Mouse (Mus musculus): Measurements from ENCODE around the gene Dnajb12. TPM values are rescaled to one million over a fixed set of nuclear protein-coding genes. Genes with fewer than 3 reads are reported as not detected.

Dnajb12 gene
- total RNA-seq (2021), result 10 to 100 TPM; 44.0 to 44.9 TPM
- long read RNA-seq, experiment 1, transcript Dnajb12-204 (9 exons, 3,070 nt), result minor isoform, 32 of 97 reads
- long read RNA-seq, experiment 1, transcript Dnajb12-201 (9 exons, 2,238 nt), result minor isoform, 17 of 97 reads
- long read RNA-seq, experiment 1, transcript Dnajb12-205 (9 exons, 3,041 nt), result major isoform, 41 of 97 reads
- long read RNA-seq, experiment 1, partial matches to known transcripts, result 1 of 97 reads
- long read RNA-seq, experiment 1, other reads (novel, unspliced or antisense), result 5 of 97 reads
- long read RNA-seq, experiment 2, transcript Dnajb12-201 (9 exons, 2,238 nt), result minor isoform, 17 of 82 reads
- long read RNA-seq, experiment 2, transcript Dnajb12-205 (9 exons, 3,041 nt), result major isoform, 32 of 82 reads
- long read RNA-seq, experiment 2, transcript Dnajb12-204 (9 exons, 3,070 nt), result minor isoform, 24 of 82 reads
- long read RNA-seq, experiment 2, partial matches to known transcripts, result 6 of 82 reads
- long read RNA-seq, experiment 2, other reads (novel, unspliced or antisense), result 3 of 82 reads

- peak; percentile 96 for DNase-seq
Observed at GRCm38 (mm10) chr10:59879255-59880028, at the start of gene Dnajb12. Dnajb12 (plus strand) TSS chr10:59879556.

GRCm38 (mm10) chr10:59829886-59830285 is 49.5 kb upstream of the Dnajb12 start:
- no peak for DNase-seq

GRCm38 (mm10) chr10:59831950-59832349 is 47.4 kb upstream of the Dnajb12 start:
- no peak for DNase-seq

- no peak for DNase-seq
Observed at GRCm38 (mm10) chr10:59835301-59836155, 43.8 kb upstream of the Dnajb12 start.

- no peak for DNase-seq
Observed at GRCm38 (mm10) chr10:59837490-59837889, 41.9 kb upstream of the Dnajb12 start.

- no peak for DNase-seq
Observed at GRCm38 (mm10) chr10:59841434-59841833, 37.9 kb upstream of the Dnajb12 start.

GRCm38 (mm10) chr10:59843125-59843524 is 36.2 kb upstream of the Dnajb12 start:
- DNase-seq, result no peak

- DNase-seq, result no peak
Observed at GRCm38 (mm10) chr10:59844686-59845085, 34.7 kb upstream of the Dnajb12 start.

- DNase-seq, result no peak
Observed at GRCm38 (mm10) chr10:59846416-59846815, 32.9 kb upstream of the Dnajb12 start.

- no peak for DNase-seq
Observed at GRCm38 (mm10) chr10:59848079-59848877, 31.1 kb upstream of the Dnajb12 start.

- no peak for DNase-seq
Observed at GRCm38 (mm10) chr10:59848953-59849352, 30.4 kb upstream of the Dnajb12 start.

- no peak for DNase-seq
Observed at GRCm38 (mm10) chr10:59849371-59849770, 30.0 kb upstream of the Dnajb12 start.

- no peak for DNase-seq
Observed at GRCm38 (mm10) chr10:59857157-59857556, 22.2 kb upstream of the Dnajb12 start.

GRCm38 (mm10) chr10:59860684-59861083 is 18.7 kb upstream of the Dnajb12 start:
- no peak for DNase-seq

- DNase-seq, result no peak
Observed at GRCm38 (mm10) chr10:59861201-59861600, 18.2 kb upstream of the Dnajb12 start.

GRCm38 (mm10) chr10:59862816-59863440 is 16.4 kb upstream of the Dnajb12 start:
- DNase-seq, result no peak

GRCm38 (mm10) chr10:59863620-59864019 is 15.7 kb upstream of the Dnajb12 start:
- no peak for DNase-seq

- DNase-seq, result no peak
Observed at GRCm38 (mm10) chr10:59864232-59864875, 15.0 kb upstream of the Dnajb12 start.

- peak; percentile 90 for DNase-seq
Observed at GRCm38 (mm10) chr10:59864884-59865726, 14.3 kb upstream of the Dnajb12 start.

Measured in gastrocnemius, postnatal 10 days (tissue).